Mouse (Mus musculus) bone marrow, adult 2 months (tissue): Measurements from ENCODE around the gene Mog.

Source experiments
- CTCF ChIP-seq: fragments of 200-500 bp; IDR thresholded peaks from 2 replicates; pipeline ENCODE4 v1.5.1; 2011; ENCODE audit warnings: low read length, control low read depth; ENCODE audit not compliant: control insufficient read depth, insufficient read depth
- POLR2A ChIP-seq: fragments of 200-500 bp; IDR thresholded peaks from 2 replicates; pipeline ENCODE4 v1.6.1; 2011; ENCODE audit warnings: low read depth, mild to moderate bottlenecking, control low read depth, low read length, borderline replicate concordance; ENCODE audit not compliant: control insufficient read depth

GRCm38 (mm10) chr17:37028212-37028611, 5.0 kb upstream of the Mog start:
- no peak for TF ChIP-seq CTCF
- no peak for TF ChIP-seq POLR2A
